Mouse (Mus musculus) midbrain, embryonic 14.5 days (tissue): ENCODE measurements around the gene Farp2. TPM values are rescaled to one million over a fixed set of nuclear protein-coding genes. Genes with fewer than 3 reads are reported as not detected.
A peak's percentile ranks its signal among the peaks of the same experiment; 100 is the strongest.

Source experiments
- ATAC-seq: fragments of 200-750 bp; cut with Nextera tagmentation; 2 replicates; pipeline ENCODE4 v1.8.0; 2017; ENCODE audit warnings: moderate number of reproducible peaks, moderate library complexity; ENCODE audit not compliant: low FRiP score, low TSS enrichment
- DNase-seq: peaks from one replicate; pipeline ENCODE4 v3.0.0-alpha.2; 2015
- H3K27ac ChIP-seq: fragments of 300-500 bp; sonication (generic); replicated peaks from 2 replicates; pipeline ENCODE4 v1.5.1; 2014; ENCODE audit warnings: mild to moderate bottlenecking, low read depth, low read length, moderate library complexity
- H3K27me3 ChIP-seq: fragments of 300-500 bp; sonication (generic); 2 replicates; pipeline ENCODE4 v1.6.1; 2014; ENCODE audit warnings: low read length, control low read depth, mixed read lengths; ENCODE audit not compliant: control insufficient read depth, insufficient read depth
- H3K36me3 ChIP-seq: fragments of 300-500 bp; sonication (generic); 2 replicates; pipeline ENCODE4 v1.6.1; 2014; ENCODE audit warnings: low read length, control low read depth; ENCODE audit not compliant: control insufficient read depth, insufficient read depth
- H3K4me1 ChIP-seq: fragments of 300-500 bp; sonication (generic); 2 replicates; pipeline ENCODE4 v1.6.1; 2014; ENCODE audit warnings: mild to moderate bottlenecking, antibody characterized with exemption, low read length, control low read depth; ENCODE audit not compliant: control insufficient read depth, insufficient read depth
- H3K4me2 ChIP-seq: fragments of 300-500 bp; sonication (generic); 2 replicates; pipeline ENCODE4 v1.6.1; 2014; ENCODE audit warnings: mild to moderate bottlenecking, low read length, moderate library complexity
- H3K4me3 ChIP-seq: fragments of 300-500 bp; sonication (generic); replicated peaks from 2 replicates; pipeline ENCODE4 v1.5.1; 2014; ENCODE audit warnings: low read depth, low read length
- H3K9ac ChIP-seq: fragments of 300-500 bp; sonication (generic); replicated peaks from 2 replicates; pipeline ENCODE4 v1.6.1; 2014; ENCODE audit warnings: mild to moderate bottlenecking, low read length, moderate library complexity
- H3K9me3 ChIP-seq: fragments of 300-500 bp; sonication (generic); 2 replicates; pipeline ENCODE4 v1.6.1; 2016; ENCODE audit warnings: low read length, control low read depth, mixed read lengths; ENCODE audit not compliant: control insufficient read depth
- WGBS: fragments of 180-500 bp; shearing (Covaris S2); extraction: QIAGEN DNeasy Blood & Tissue Kit; methylation state at CpG from one replicate; pipeline ENCODE4 v1.1.7; 2014; 5-methylcytosine and 5-hydroxymethylcytosine counted together
- polyA plus RNA-seq: library from polyadenylated mRNA; unstranded; fragments of >200 nt; fragmentation: Nextera tagmentation; extraction: Ambion mirVana; gene quantifications from 2 replicates; pipeline ENCODE4 v1.2.1, GENCODE M21; 2014

The Farp2 gene
- polyA plus RNA-seq, 1 experiment from 2014 or later, result 4.7 TPM

- H3K36me3 ChIP-seq, result peaks cover 4% of the 10 kb centered on the region; the same call in 1 of the 2 replicates
- H3K4me1 ChIP-seq, result peaks cover 19% of the 10 kb centered on the region
- H3K27ac ChIP-seq, result peak overlapping the region; percentile 89
- peak overlapping the region; percentile 91 for H3K9ac ChIP-seq
- H3K9me3 ChIP-seq, result no peaks in the 10 kb centered on the region
- WGBS, result 1% methylated on average over 44 of the region's 44 CpGs
- H3K4me3 ChIP-seq, result peak overlapping the region; percentile 98
- peak overlapping the region; percentile 88 for H3K4me2 ChIP-seq
- DNase-seq (peak; percentile 99), ATAC-seq (peak; percentile 98)
- no peaks in the 10 kb centered on the region for H3K27me3 ChIP-seq
Measured at GRCm38 (mm10) chr1:93635580-93636192, 123.8 kb downstream of the Farp2 start.

GRCm38 (mm10) chr1:93636211-93636897 is 124.5 kb downstream of the Farp2 start:
- peaks cover 4% of the 10 kb centered on the region; the same call in 1 of the 2 replicates for H3K36me3 ChIP-seq

GRCm38 (mm10) chr1:93641978-93642377 is 130.1 kb downstream of the Farp2 start:
- no peak overlapping the region for H3K27ac ChIP-seq
- no peaks in the 10 kb centered on the region for H3K4me1 ChIP-seq
- no peaks in the 10 kb centered on the region for H3K9me3 ChIP-seq
- H3K27me3 ChIP-seq, result no peaks in the 10 kb centered on the region
- DNase-seq (no peak), ATAC-seq (no peak)
- H3K4me3 ChIP-seq, result no peak overlapping the region
- H3K9ac ChIP-seq, result no peak overlapping the region
- 91% methylated on average over 2 of the region's 2 CpGs for WGBS
- no peaks in the 10 kb centered on the region for H3K36me3 ChIP-seq
- H3K4me2 ChIP-seq, result no peak overlapping the region

More at GRCm38 (mm10) chr1:93636211-93636897, 124.5 kb downstream of the Farp2 start:
- ATAC-seq, result peak; percentile 6
- Histone ChIP-seq H3K27me3 (no peaks in the 10 kb centered on the region), H3K9me3 (no peaks in the 10 kb centered on the region), H3K4me2 (peak overlapping the region; percentile 74), H3K27ac (peak overlapping the region; percentile 88), H3K4me3 (peak overlapping the region; percentile 43), H3K4me1 (peaks cover 19% of the 10 kb centered on the region), H3K9ac (peak overlapping the region; percentile 56)
- WGBS, result 28% methylated on average over 7 of the region's 7 CpGs
- DNase-seq, result peak; percentile 65

- no peaks in the 10 kb centered on the region for H3K4me1 ChIP-seq
- no peak overlapping the region for H3K4me2 ChIP-seq
- H3K27ac ChIP-seq, result no peak overlapping the region
- H3K36me3 ChIP-seq, result no peaks in the 10 kb centered on the region
- no peaks in the 10 kb centered on the region for H3K9me3 ChIP-seq
- no peak for ATAC-seq
- no peak overlapping the region for H3K4me3 ChIP-seq
- H3K9ac ChIP-seq, result no peak overlapping the region
- no peaks in the 10 kb centered on the region for H3K27me3 ChIP-seq
- no peak for DNase-seq
- WGBS, result 85% methylated on average over 2 of the region's 2 CpGs
Measured at GRCm38 (mm10) chr1:93642692-93643091, 130.8 kb downstream of the Farp2 start.

GRCm38 (mm10) chr1:93649604-93650172 is 137.8 kb downstream of the Farp2 start:
- no peaks in the 10 kb centered on the region for H3K4me1 ChIP-seq
- 72% methylated on average over 5 of the region's 5 CpGs for WGBS
- H3K27ac ChIP-seq, result no peak overlapping the region
- no peaks in the 10 kb centered on the region for H3K27me3 ChIP-seq
- no peak overlapping the region for H3K4me2 ChIP-seq
- no peak overlapping the region for H3K4me3 ChIP-seq
- ATAC-seq (no peak), DNase-seq (no peak)
- no peak overlapping the region for H3K9ac ChIP-seq
- no peaks in the 10 kb centered on the region for H3K36me3 ChIP-seq
- no peaks in the 10 kb centered on the region for H3K9me3 ChIP-seq

- DNase-seq (no peak), ATAC-seq (no peak)
- H3K4me3 ChIP-seq, result no peak overlapping the region
- no peak overlapping the region for H3K27ac ChIP-seq
- H3K4me1 ChIP-seq, result no peaks in the 10 kb centered on the region
- no peaks in the 10 kb centered on the region for H3K36me3 ChIP-seq
- 71% methylated on average over 2 of the region's 2 CpGs for WGBS
- H3K9me3 ChIP-seq, result no peaks in the 10 kb centered on the region
- no peak overlapping the region for H3K9ac ChIP-seq
- no peak overlapping the region for H3K4me2 ChIP-seq
- H3K27me3 ChIP-seq, result no peaks in the 10 kb centered on the region
Measured at GRCm38 (mm10) chr1:93654275-93654674, 142.4 kb downstream of the Farp2 start.

- no peaks in the 10 kb centered on the region for H3K9me3 ChIP-seq
- H3K27me3 ChIP-seq, result no peaks in the 10 kb centered on the region
- ATAC-seq (no peak), DNase-seq (no peak)
- H3K9ac ChIP-seq, result no peak overlapping the region
- no peaks in the 10 kb centered on the region for H3K36me3 ChIP-seq
- 80% methylated on average over 2 of the region's 2 CpGs for WGBS
- no peaks in the 10 kb centered on the region for H3K4me1 ChIP-seq
- no peak overlapping the region for H3K4me3 ChIP-seq
- no peak overlapping the region for H3K4me2 ChIP-seq
- H3K27ac ChIP-seq, result no peak overlapping the region
Measured at GRCm38 (mm10) chr1:93654798-93655197, 142.9 kb downstream of the Farp2 start.

GRCm38 (mm10) chr1:93656325-93657024 is 144.6 kb downstream of the Farp2 start:
- H3K36me3 ChIP-seq, result no peaks in the 10 kb centered on the region
- no peak overlapping the region for H3K27ac ChIP-seq
- H3K4me1 ChIP-seq, result no peaks in the 10 kb centered on the region
- H3K4me3 ChIP-seq, result no peak overlapping the region
- no peaks in the 10 kb centered on the region for H3K9me3 ChIP-seq
- no peak overlapping the region for H3K4me2 ChIP-seq
- H3K27me3 ChIP-seq, result no peaks in the 10 kb centered on the region
- DNase-seq (no peak), ATAC-seq (no peak)
- no peak overlapping the region for H3K9ac ChIP-seq
- 71% methylated on average over 7 of the region's 7 CpGs for WGBS
